Mouse (Mus musculus) forebrain, embryonic 14.5 days (tissue): ENCODE measurements around the gene Otud1. TPM values are rescaled to one million over a fixed set of nuclear protein-coding genes. Genes with fewer than 3 reads are reported as not detected.

Source experiments
- ATAC-seq: fragments of 200-750 bp; cut with Nextera tagmentation; 2 replicates; pipeline ENCODE4 v1.8.0; 2017; ENCODE audit warnings: mild to moderate bottlenecking, moderate library complexity
- DNase-seq: peaks from one replicate; pipeline ENCODE4 v3.0.0-alpha.2; 2015; ENCODE audit warnings: low spot score
- H3K27ac ChIP-seq: fragments of 300-500 bp; sonication (generic); 2 replicates; pipeline ENCODE4 v1.5.1; 2014; ENCODE audit warnings: low read depth, mild to moderate bottlenecking, control low read depth, low read length, moderate library complexity
- H3K27me3 ChIP-seq: fragments of 300-500 bp; sonication (generic); replicated peaks from 2 replicates; pipeline ENCODE4 v1.6.1; 2014; ENCODE audit warnings: low read length, control low read depth, mixed read lengths; ENCODE audit not compliant: control insufficient read depth, insufficient read depth
- H3K36me3 ChIP-seq: fragments of 300-500 bp; sonication (generic); 2 replicates; pipeline ENCODE4 v1.6.1; 2014; ENCODE audit warnings: low read length, control low read depth; ENCODE audit not compliant: control insufficient read depth, insufficient read depth
- H3K4me1 ChIP-seq: fragments of 300-500 bp; sonication (generic); 2 replicates; pipeline ENCODE4 v1.6.1; 2014; ENCODE audit warnings: antibody characterized with exemption, low read length, control low read depth; ENCODE audit not compliant: control insufficient read depth, insufficient read depth
- H3K4me2 ChIP-seq: fragments of 300-500 bp; sonication (generic); 2 replicates; pipeline ENCODE4 v1.6.1; 2014; ENCODE audit warnings: mild to moderate bottlenecking, control low read depth, low read length
- H3K4me3 ChIP-seq: fragments of 300-500 bp; sonication (generic); 2 replicates; pipeline ENCODE4 v1.5.1; 2014; ENCODE audit warnings: low read depth, low read length, control low read depth
- H3K9ac ChIP-seq: fragments of 300-500 bp; sonication (generic); 2 replicates; pipeline ENCODE4 v1.6.1; 2014; ENCODE audit warnings: mild to moderate bottlenecking, low read length, control low read depth, moderate library complexity
- H3K9me3 ChIP-seq: fragments of 300-500 bp; sonication (generic); replicated peaks from 2 replicates; pipeline ENCODE4 v1.6.1; 2016; ENCODE audit warnings: low read length, control low read depth, mixed read lengths; ENCODE audit not compliant: control insufficient read depth
- WGBS: fragments of 180-500 bp; shearing (Covaris S2); extraction: QIAGEN DNeasy Blood & Tissue Kit; methylation state at CpG from one replicate; pipeline ENCODE4 v1.1.7; 2014; 5-methylcytosine and 5-hydroxymethylcytosine counted together
- polyA plus RNA-seq: library from polyadenylated mRNA; unstranded; fragments of >200 nt; fragmentation: Nextera tagmentation; extraction: Ambion mirVana; gene quantifications from 2 replicates; pipeline ENCODE4 v1.2.1, GENCODE M21; 2014

Otud1 gene
- polyA plus RNA-seq, 1 experiment from 2014 or later, result 1.8 TPM

GRCm38 (mm10) chr2:19645182-19645581, 12.4 kb upstream of the Otud1 start:
- H3K9me3 ChIP-seq, result no peaks in the 10 kb centered on the region
- no peaks in the 10 kb centered on the region for H3K36me3 ChIP-seq
- ATAC-seq (no peak), DNase-seq (no peak)
- H3K4me2 ChIP-seq, result no peak overlapping the region
- H3K27me3 ChIP-seq, result no peaks in the 10 kb centered on the region
- WGBS, result 69% methylated on average over 2 of the region's 2 CpGs
- H3K27ac ChIP-seq, result no peak overlapping the region
- no peaks in the 10 kb centered on the region for H3K4me1 ChIP-seq
- no peak overlapping the region for H3K4me3 ChIP-seq
- H3K9ac ChIP-seq, result no peak overlapping the region

- Histone ChIP-seq H3K9me3 (no peaks in the 10 kb centered on the region), H3K27ac (no peak overlapping the region), H3K9ac (no peak overlapping the region), H3K4me2 (no peak overlapping the region), H3K4me3 (no peak overlapping the region), H3K36me3 (no peaks in the 10 kb centered on the region), H3K4me1 (no peaks in the 10 kb centered on the region), H3K27me3 (no peaks in the 10 kb centered on the region)
- ATAC-seq (no peak), DNase-seq (no peak)
- 81% methylated on average over 4 of the region's 4 CpGs for WGBS
Measured at GRCm38 (mm10) chr2:19646144-19646543, 11.4 kb upstream of the Otud1 start.

GRCm38 (mm10) chr2:19646910-19647309, 10.6 kb upstream of the Otud1 start:
- no peaks in the 10 kb centered on the region for H3K9me3 ChIP-seq
- DNase-seq, result no peak
- no peak overlapping the region for H3K9ac ChIP-seq
- H3K4me1 ChIP-seq, result no peaks in the 10 kb centered on the region
- H3K36me3 ChIP-seq, result no peaks in the 10 kb centered on the region
- WGBS, result 27% methylated on average over 1 of the region's 1 CpGs
- no peak overlapping the region for H3K27ac ChIP-seq
- ATAC-seq, result no peak
- H3K4me2 ChIP-seq, result no peak overlapping the region
- H3K27me3 ChIP-seq, result no peaks in the 10 kb centered on the region
- no peak overlapping the region for H3K4me3 ChIP-seq

- 11% methylated on average over 5 of the region's 5 CpGs for whole genome bisulfite sequencing
- H3K27ac ChIP-seq, result no peak overlapping the region
- H3K27me3 ChIP-seq, result peaks cover 13% of the 10 kb centered on the region; the same call in 1 of the 2 replicates
- no peak overlapping the region for H3K9ac ChIP-seq
- no peaks in the 10 kb centered on the region for H3K9me3 ChIP-seq
- peaks cover 16% of the 10 kb centered on the region for H3K4me1 ChIP-seq
- DNase-seq (peak; percentile 28), ATAC-seq (no peak)
- H3K4me3 ChIP-seq, result no peak overlapping the region
- H3K4me2 ChIP-seq, result peak overlapping the region; percentile 75; the same call in 1 of the 2 replicates
- no peaks in the 10 kb centered on the region for H3K36me3 ChIP-seq
Measured at GRCm38 (mm10) chr2:19656436-19656835, 1.1 kb upstream of the Otud1 start.

- under 1% methylated on average over 81 of the region's 108 CpGs for WGBS
- ATAC-seq (peak; percentile 87), DNase-seq (peak; percentile 62)
- Histone ChIP-seq H3K4me3 (peak overlapping the region; percentile 72), H3K9ac (peak overlapping the region; percentile 73), H3K9me3 (no peaks in the 10 kb centered on the region), H3K27me3 (peaks cover 13% of the 10 kb centered on the region; the same call in 1 of the 2 replicates), H3K36me3 (no peaks in the 10 kb centered on the region), H3K27ac (peak overlapping the region; percentile 80), H3K4me1 (peaks cover 16% of the 10 kb centered on the region), H3K4me2 (peak overlapping the region; percentile 75)
Measured at GRCm38 (mm10) chr2:19657881-19658589, 483 bp downstream of the Otud1 start.

- Histone ChIP-seq H3K27ac (peak overlapping the region; percentile 80; the same call in 1 of the 2 replicates), H3K4me3 (peak overlapping the region; percentile 72), H3K36me3 (no peaks in the 10 kb centered on the region), H3K4me2 (peak overlapping the region; percentile 75), H3K9ac (peak overlapping the region; percentile 73), H3K27me3 (peaks cover 13% of the 10 kb centered on the region; the same call in 1 of the 2 replicates), H3K9me3 (no peaks in the 10 kb centered on the region), H3K4me1 (peaks cover 16% of the 10 kb centered on the region)
- WGBS, result 2% methylated on average over 49 of the region's 49 CpGs
- no peak for ATAC-seq
- DNase-seq, result no peak
Measured at GRCm38 (mm10) chr2:19658661-19659384, 1.3 kb downstream of the Otud1 start.

- peaks cover 25% of the 10 kb centered on the region for H3K4me1 ChIP-seq
- H3K9me3 ChIP-seq, result no peaks in the 10 kb centered on the region
- H3K4me2 ChIP-seq, result no peak overlapping the region
- DNase-seq, result peak; percentile 30
- no peak overlapping the region for H3K27ac ChIP-seq
- peaks cover 13% of the 10 kb centered on the region; the same call in 1 of the 2 replicates for H3K27me3 ChIP-seq
- H3K36me3 ChIP-seq, result no peaks in the 10 kb centered on the region
- no peak overlapping the region for H3K4me3 ChIP-seq
- no peak overlapping the region for H3K9ac ChIP-seq
- no peak for ATAC-seq
Measured at GRCm38 (mm10) chr2:19660875-19661274, 3.3 kb downstream of the Otud1 start.

- H3K4me1 ChIP-seq, result peaks cover 18% of the 10 kb centered on the region
- no peak overlapping the region for H3K4me3 ChIP-seq
- H3K4me2 ChIP-seq, result no peak overlapping the region
- no peak for ATAC-seq
- no peak overlapping the region for H3K27ac ChIP-seq
- no peak for DNase-seq
- H3K27me3 ChIP-seq, result peaks cover 9% of the 10 kb centered on the region; the same call in 1 of the 2 replicates
- no peaks in the 10 kb centered on the region for H3K36me3 ChIP-seq
- WGBS, result 71% methylated on average over 4 of the region's 4 CpGs
- H3K9ac ChIP-seq, result no peak overlapping the region
- no peaks in the 10 kb centered on the region for H3K9me3 ChIP-seq
Measured at GRCm38 (mm10) chr2:19663146-19663848, 5.7 kb downstream of the Otud1 start.
